Mouse (Mus musculus): Measurements from ENCODE around the gene Gripap1.
A peak's percentile ranks its signal among the peaks of the same experiment; 100 is the strongest.

- TF ChIP-seq CTCF (conservative IDR thresholded peaks at IDR 0.05; ENCODE audit: low read length) = peak; percentile 90
- TF ChIP-seq NANOG (IDR thresholded peaks at IDR 0.05; ENCODE audit: borderline replicate concordance, low read length) = no peak
Measured at GRCm38 (mm10) chrX:7776329-7777082, 13.1 kb upstream of the Gripap1 start.
